Mouse (Mus musculus) intestine, postnatal 0 days (tissue): ENCODE measurements around the gene AC192777.2. TPM values are rescaled to one million over a fixed set of nuclear protein-coding genes. Genes with fewer than 3 reads are reported as not detected.
"Not testable (repeated sequence)": the region's sequence is repeated elsewhere in the genome, so short reads cannot be mapped to it uniquely, and the experiment has no call there.

Experiments
- ATAC-seq: fragments of 200-750 bp; cut with Nextera tagmentation; 2 replicates; pipeline ENCODE4 v1.8.0; 2017; ENCODE audit warnings: mild to moderate bottlenecking, moderate TSS enrichment, moderate library complexity
- H3K27ac ChIP-seq: fragments of 300-500 bp; sonication (generic); 2 replicates; pipeline ENCODE4 v1.5.1; 2014; ENCODE audit warnings: mild to moderate bottlenecking, low read depth, low read length, moderate library complexity
- H3K27me3 ChIP-seq: fragments of 300-500 bp; sonication (generic); replicated peaks from 2 replicates; pipeline ENCODE4 v1.6.1; 2014; ENCODE audit warnings: low read length, mixed read lengths; ENCODE audit not compliant: control insufficient read depth, insufficient read depth
- H3K36me3 ChIP-seq: fragments of 300-500 bp; sonication (generic); 2 replicates; pipeline ENCODE4 v1.6.1; 2014; ENCODE audit warnings: mild to moderate bottlenecking, moderate library complexity; ENCODE audit not compliant: control insufficient read depth, insufficient read depth
- H3K4me1 ChIP-seq: fragments of 300-500 bp; sonication (generic); replicated peaks from 2 replicates; pipeline ENCODE4 v1.6.1; 2014; ENCODE audit warnings: antibody characterized with exemption, low read length, mixed read lengths; ENCODE audit not compliant: control insufficient read depth, insufficient read depth
- H3K4me2 ChIP-seq: fragments of 300-500 bp; sonication (generic); replicated peaks from 2 replicates; pipeline ENCODE4 v1.6.1; 2014; ENCODE audit warnings: low read depth, mild to moderate bottlenecking, moderate library complexity
- H3K4me3 ChIP-seq: fragments of 300-500 bp; sonication (generic); 2 replicates; pipeline ENCODE4 v1.5.1; 2014; ENCODE audit warnings: low read depth, low read length
- H3K9ac ChIP-seq: fragments of 300-500 bp; sonication (generic); 2 replicates; pipeline ENCODE4 v1.6.1; 2014; ENCODE audit warnings: mild to moderate bottlenecking, low read depth, low read length
- H3K9me3 ChIP-seq: fragments of 300-500 bp; sonication (generic); 2 replicates; pipeline ENCODE4 v1.6.1; 2016; ENCODE audit warnings: mixed run types; ENCODE audit not compliant: control insufficient read depth
- WGBS: fragments of 180-500 bp; shearing (Covaris S2); extraction: QIAGEN DNeasy Blood & Tissue Kit; methylation state at CpG from one replicate; pipeline ENCODE4 v1.1.7; 2014; 5-methylcytosine and 5-hydroxymethylcytosine counted together
- microRNA-seq: library from miRNA; unstranded; fragments of <30 nt; microRNA quantifications from one replicate; pipeline ENCODE4, GENCODE M21; 2016
- polyA plus RNA-seq: library from polyadenylated mRNA; unstranded; fragments of >200 nt; fragmentation: Nextera tagmentation; extraction: Ambion mirVana; gene quantifications from 2 replicates; pipeline ENCODE4 v1.2.1, GENCODE M21; 2015

The AC192777.2 gene
- polyA plus RNA-seq = not detected in 2 replicates

- not testable (repeated sequence) for H3K27me3 ChIP-seq, H3K4me1 ChIP-seq, H3K9me3 ChIP-seq, H3K4me3 ChIP-seq, H3K36me3 ChIP-seq, ATAC-seq, H3K9ac ChIP-seq, H3K4me2 ChIP-seq, H3K27ac ChIP-seq
- WGBS = 86% methylated on average over 1 of the region's 1 CpGs
These were observed at the start of gene AC192777.2 for GRCm38 (mm10) chr17:40095150-40095549. AC192777.2 (plus strand) TSS chr17:40095450.

- not testable (repeated sequence) for H3K36me3 ChIP-seq, H3K27me3 ChIP-seq, H3K4me1 ChIP-seq, H3K4me3 ChIP-seq, H3K4me2 ChIP-seq, ATAC-seq, H3K27ac ChIP-seq, H3K9ac ChIP-seq, H3K9me3 ChIP-seq
- WGBS = 88% methylated on average over 6 of the region's 6 CpGs
These were observed 20.9 kb downstream of the AC192777.2 start for GRCm38 (mm10) chr17:40116172-40116571.

- WGBS = 55% methylated on average over 4 of the region's 4 CpGs
- not testable (repeated sequence) for H3K4me3 ChIP-seq, H3K9ac ChIP-seq, H3K4me2 ChIP-seq, H3K4me1 ChIP-seq, ATAC-seq, H3K27ac ChIP-seq, H3K36me3 ChIP-seq, H3K27me3 ChIP-seq, H3K9me3 ChIP-seq
These were observed 21.6 kb downstream of the AC192777.2 start for GRCm38 (mm10) chr17:40116877-40117276.

Small RNA genes within 50 kb of the gene (microRNA-seq; reads per million reads assigned to microRNA genes)
- gene Gm26376 = not detected

Other genes starting within 250 kb of the AC192777.2 start
- gene Esp38, start 144.9 kb upstream of the AC192777.2 start, polyA plus RNA-seq = not detected in 2 replicates
- not detected in 2 replicates for gene Pgk2, start 113.2 kb downstream of the AC192777.2 start, polyA plus RNA-seq
- gene Crisp3, start 146.8 kb downstream of the AC192777.2 start, polyA plus RNA-seq = not detected in 2 replicates
- gene Crisp1, start 223.8 kb downstream of the AC192777.2 start, polyA plus RNA-seq = 0.10 and 0.17 TPM in 2 replicates